Mouse (Mus musculus): Measurements from ENCODE around the gene Creb5. TPM values are rescaled to one million over a fixed set of nuclear protein-coding genes. Genes with fewer than 3 reads are reported as not detected.
A peak's percentile ranks its signal among the peaks of the same experiment; 100 is the strongest.

Gene Creb5
- polyA plus RNA-seq, 1 experiment from 2014 or later = 2.5 TPM

DNA sequence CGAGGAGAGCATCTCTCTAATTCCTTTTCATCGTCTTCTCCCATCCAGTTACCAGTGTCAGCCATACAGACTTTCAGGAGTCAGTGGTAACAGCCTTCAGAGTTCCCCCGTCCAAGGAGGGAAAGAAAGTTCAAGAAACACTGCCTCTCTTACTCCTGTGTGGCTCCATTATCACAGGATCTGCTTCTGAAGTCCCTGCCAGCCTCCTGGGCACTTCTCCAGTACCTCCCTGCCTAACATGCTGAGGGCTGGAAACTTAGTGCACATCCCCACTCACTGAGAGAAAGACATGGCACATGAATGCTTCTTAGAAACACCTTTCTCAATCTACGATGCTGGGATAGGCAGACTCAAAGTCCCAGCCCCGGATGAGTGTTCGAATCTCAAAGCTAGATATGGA, 409.9 kb downstream of the Creb5 start:
- no peaks in the 10 kb centered on the region for H3K36me3 ChIP-seq (ENCODE audit: control insufficient read depth, insufficient read depth, low read length)
- H3K9me3 ChIP-seq (replicated peaks; ENCODE audit: control insufficient read depth, low read length, poor library complexity, severe bottlenecking) = no peaks in the 10 kb centered on the region
- WGBS = 68% methylated on average over 6 of the region's 6 CpGs
- H3K9ac ChIP-seq (ENCODE audit: low read depth, low read length) = no peak overlapping the region
- no peaks in the 10 kb centered on the region for H3K27me3 ChIP-seq (ENCODE audit: control insufficient read depth, insufficient read depth, low read depth, low read length)
- no peak overlapping the region for H3K4me2 ChIP-seq (ENCODE audit: low read length)
- H3K27ac ChIP-seq (ENCODE audit: low read length) = no peak overlapping the region
- no peak for ATAC-seq
- peaks cover 8% of the 10 kb centered on the region for H3K4me1 ChIP-seq (ENCODE audit: control insufficient read depth, insufficient read depth, low read length)
- no peak overlapping the region for H3K4me3 ChIP-seq (ENCODE audit: low read depth, low read length)

DNA sequence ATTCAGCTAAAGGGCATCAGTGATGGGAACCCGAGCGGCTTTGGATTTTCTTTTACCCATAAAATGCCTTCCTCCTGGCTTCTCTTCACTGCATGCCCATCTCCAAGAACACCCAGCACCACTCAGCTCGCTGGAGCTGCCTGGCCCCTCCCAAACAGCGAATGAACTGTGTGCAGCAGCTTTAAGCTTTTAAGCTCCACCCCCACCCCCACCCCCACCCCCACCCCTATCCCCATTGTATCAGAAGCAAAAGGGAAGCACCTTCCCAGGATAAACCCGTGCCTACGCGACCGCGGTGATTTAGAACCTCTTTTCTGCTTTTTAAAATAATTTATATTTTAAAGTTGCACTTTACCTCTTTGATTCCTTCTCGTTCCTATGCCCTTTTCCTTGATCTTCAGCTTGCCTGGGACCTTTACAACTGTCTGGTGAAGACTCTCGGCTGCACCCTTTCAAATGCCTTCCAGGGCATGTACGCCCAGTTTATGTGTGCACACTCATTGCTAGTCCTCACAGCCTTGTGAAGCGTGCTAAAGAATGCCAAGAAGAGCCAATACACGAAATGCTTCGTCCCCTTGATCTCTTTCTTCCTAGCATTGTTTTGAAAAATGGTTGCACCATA, 411.2 kb downstream of the Creb5 start:
- WGBS = 3% methylated on average over 15 of the region's 15 CpGs
- Histone ChIP-seq H3K4me3 (ENCODE audit: low read depth, low read length) (peak overlapping the region; percentile 22), H3K27ac (ENCODE audit: low read length) (peak overlapping the region; percentile 42; the same call in 1 of the 2 replicates)

DNA sequence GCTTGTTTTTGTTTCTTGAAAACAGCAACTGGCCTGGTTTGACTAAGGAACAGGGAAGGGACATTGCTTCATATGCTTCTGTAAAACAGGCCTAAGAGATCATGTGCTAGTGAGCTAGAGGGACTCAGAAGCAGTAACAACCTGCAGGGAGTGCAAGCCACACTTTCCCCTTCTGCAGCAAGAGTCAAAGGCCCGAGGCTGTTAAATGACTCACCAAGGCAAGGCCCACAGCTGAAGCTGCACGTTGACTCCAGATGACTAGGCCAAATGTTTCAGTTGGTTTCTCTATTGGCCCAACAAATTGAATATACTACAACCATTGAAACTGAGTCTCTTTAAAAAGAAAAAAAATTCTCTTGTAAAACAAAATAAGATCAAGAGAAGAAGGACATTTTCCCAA, 417.4 kb downstream of the Creb5 start:
- no peaks in the 10 kb centered on the region for H3K4me1 ChIP-seq (ENCODE audit: control insufficient read depth, insufficient read depth, low read length)
- H3K9me3 ChIP-seq (replicated peaks; ENCODE audit: control insufficient read depth, low read length, poor library complexity, severe bottlenecking) = no peaks in the 10 kb centered on the region
- no peak overlapping the region for H3K4me2 ChIP-seq (ENCODE audit: low read length)
- no peak overlapping the region for H3K27ac ChIP-seq (ENCODE audit: low read length)
- ATAC-seq = no peak
- WGBS = 54% methylated on average over 2 of the region's 2 CpGs
- H3K4me3 ChIP-seq (ENCODE audit: low read depth, low read length) = no peak overlapping the region
- H3K9ac ChIP-seq (ENCODE audit: low read depth, low read length) = no peak overlapping the region
- H3K27me3 ChIP-seq (ENCODE audit: control insufficient read depth, insufficient read depth, low read depth, low read length) = no peaks in the 10 kb centered on the region
- no peaks in the 10 kb centered on the region for H3K36me3 ChIP-seq (ENCODE audit: control insufficient read depth, insufficient read depth, low read length)

More for the DNA sequence above, 411.2 kb downstream of the Creb5 start:
- H3K36me3 ChIP-seq (ENCODE audit: control insufficient read depth, insufficient read depth, low read length) = no peaks in the 10 kb centered on the region
- peaks cover 8% of the 10 kb centered on the region for H3K4me1 ChIP-seq (ENCODE audit: control insufficient read depth, insufficient read depth, low read length)
- H3K4me2 ChIP-seq (ENCODE audit: low read length) = peak overlapping the region; percentile 46
- no peak overlapping the region for H3K9ac ChIP-seq (ENCODE audit: low read depth, low read length)
- no peaks in the 10 kb centered on the region for H3K27me3 ChIP-seq (ENCODE audit: control insufficient read depth, insufficient read depth, low read depth, low read length)
- H3K9me3 ChIP-seq (replicated peaks; ENCODE audit: control insufficient read depth, low read length, poor library complexity, severe bottlenecking) = no peaks in the 10 kb centered on the region
- peak; percentile 91 for ATAC-seq

DNA sequence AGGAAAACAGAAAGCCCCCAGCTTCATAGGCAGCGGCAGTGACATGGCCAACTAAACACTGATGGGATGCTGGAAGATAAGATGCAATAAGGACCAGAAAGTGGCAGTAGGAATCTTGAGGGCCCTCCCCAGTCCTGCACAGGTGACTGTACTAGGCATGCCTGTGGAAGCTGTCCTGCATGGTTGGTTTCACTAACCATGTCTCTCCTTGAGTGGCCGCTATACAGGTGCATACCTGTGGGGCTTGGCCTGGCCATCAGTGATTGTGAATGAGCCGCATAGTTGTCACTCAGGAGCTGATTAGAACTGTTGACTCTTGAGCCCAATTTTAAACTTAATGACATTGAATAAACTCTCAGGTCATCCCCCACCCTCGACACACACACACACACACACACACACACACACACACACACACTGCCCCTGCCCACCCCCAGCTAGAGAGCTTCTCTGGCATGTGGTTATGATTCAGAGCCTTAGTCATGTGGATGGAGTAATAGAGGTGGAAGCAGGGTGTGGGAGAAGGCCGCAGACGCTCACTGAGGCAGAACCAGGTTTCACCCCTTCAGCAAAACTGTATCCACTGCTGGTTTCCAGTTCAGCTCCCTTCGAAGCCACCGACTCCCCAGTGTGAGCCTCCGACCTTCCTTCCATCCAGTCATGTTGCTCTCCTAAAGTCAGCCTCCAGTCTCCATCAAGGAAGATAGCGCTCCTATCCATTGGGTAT, 419.7 kb downstream of the Creb5 start:
- H3K36me3 ChIP-seq (ENCODE audit: control insufficient read depth, insufficient read depth, low read length) = no peaks in the 10 kb centered on the region
- no peaks in the 10 kb centered on the region for H3K9me3 ChIP-seq (replicated peaks; ENCODE audit: control insufficient read depth, low read length, poor library complexity, severe bottlenecking)
- H3K4me3 ChIP-seq (ENCODE audit: low read depth, low read length) = no peak overlapping the region
- no peaks in the 10 kb centered on the region for H3K27me3 ChIP-seq (ENCODE audit: control insufficient read depth, insufficient read depth, low read depth, low read length)
- 93% methylated on average over 10 of the region's 10 CpGs for WGBS
- ATAC-seq = no peak
- no peaks in the 10 kb centered on the region for H3K4me1 ChIP-seq (ENCODE audit: control insufficient read depth, insufficient read depth, low read length)
- H3K4me2 ChIP-seq (ENCODE audit: low read length) = no peak overlapping the region
- no peak overlapping the region for H3K9ac ChIP-seq (ENCODE audit: low read depth, low read length)
- H3K27ac ChIP-seq (ENCODE audit: low read length) = no peak overlapping the region

DNA sequence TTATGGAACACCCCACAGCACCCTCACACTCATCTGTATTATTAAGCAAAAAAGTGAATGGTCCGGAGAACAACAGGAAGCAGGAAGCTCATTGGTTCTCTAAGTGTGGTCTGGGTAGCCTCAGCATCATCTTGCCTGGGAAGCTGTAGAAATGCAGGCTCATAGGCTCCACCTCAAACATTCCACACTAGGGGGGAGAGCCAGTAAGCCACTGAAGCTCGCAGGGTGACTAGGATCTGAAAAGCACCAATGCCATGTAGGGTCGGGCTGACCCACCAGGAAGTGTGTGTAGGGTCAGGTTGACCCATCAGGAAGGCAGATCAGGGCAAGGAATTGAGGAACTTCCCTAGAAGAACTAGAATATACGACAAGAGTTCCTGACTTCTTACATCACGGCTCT, 420.7 kb downstream of the Creb5 start:
- H3K27me3 ChIP-seq (ENCODE audit: control insufficient read depth, insufficient read depth, low read depth, low read length) = no peaks in the 10 kb centered on the region
- H3K4me2 ChIP-seq (ENCODE audit: low read length) = no peak overlapping the region
- H3K27ac ChIP-seq (ENCODE audit: low read length) = no peak overlapping the region
- no peak for ATAC-seq
- WGBS = 76% methylated on average over 5 of the region's 5 CpGs
- no peaks in the 10 kb centered on the region for H3K36me3 ChIP-seq (ENCODE audit: control insufficient read depth, insufficient read depth, low read length)
- H3K4me1 ChIP-seq (ENCODE audit: control insufficient read depth, insufficient read depth, low read length) = no peaks in the 10 kb centered on the region
- H3K4me3 ChIP-seq (ENCODE audit: low read depth, low read length) = no peak overlapping the region
- H3K9me3 ChIP-seq (replicated peaks; ENCODE audit: control insufficient read depth, low read length, poor library complexity, severe bottlenecking) = no peaks in the 10 kb centered on the region
- no peak overlapping the region for H3K9ac ChIP-seq (ENCODE audit: low read depth, low read length)

DNA sequence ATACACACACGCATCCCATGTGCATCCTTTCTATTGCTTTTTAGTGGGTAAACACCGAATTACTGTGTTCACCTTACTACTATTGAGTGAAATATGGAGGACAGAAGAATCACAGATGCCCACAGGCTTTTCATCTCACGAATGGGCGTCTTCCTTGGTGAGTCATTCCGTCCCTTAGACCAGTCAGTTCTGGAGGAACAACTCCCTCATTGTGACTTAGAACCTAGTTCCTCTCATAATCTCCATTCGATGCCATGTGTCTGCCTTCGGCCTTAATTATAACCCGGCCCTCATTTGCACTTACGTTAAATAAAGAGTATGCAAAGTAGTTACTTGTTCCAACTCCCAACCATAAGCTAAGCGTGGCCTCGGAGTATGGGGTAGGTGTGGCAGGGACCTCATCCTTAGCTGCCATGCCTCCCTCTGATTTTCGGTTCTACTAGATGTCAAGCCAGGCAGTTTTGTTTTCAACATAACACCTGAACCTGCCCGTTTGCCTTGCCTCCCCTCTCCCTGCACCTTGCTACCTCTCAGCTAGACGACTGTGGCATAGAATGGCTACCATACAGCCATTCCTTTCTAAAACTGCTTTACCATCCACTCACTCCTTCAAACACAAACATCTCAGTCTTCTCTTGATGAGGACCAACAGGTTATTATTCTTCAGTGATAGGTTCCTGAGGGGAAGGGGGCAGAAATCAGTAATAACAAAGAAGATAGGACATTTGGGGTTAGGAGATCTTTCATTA, 422.8 kb downstream of the Creb5 start:
- Histone ChIP-seq H3K4me1 (ENCODE audit: control insufficient read depth, insufficient read depth, low read length) (no peaks in the 10 kb centered on the region), H3K27me3 (ENCODE audit: control insufficient read depth, insufficient read depth, low read depth, low read length) (no peaks in the 10 kb centered on the region), H3K27ac (ENCODE audit: low read length) (no peak overlapping the region), H3K4me2 (ENCODE audit: low read length) (no peak overlapping the region), H3K4me3 (ENCODE audit: low read depth, low read length) (no peak overlapping the region), H3K36me3 (ENCODE audit: control insufficient read depth, insufficient read depth, low read length) (no peaks in the 10 kb centered on the region), H3K9ac (ENCODE audit: low read depth, low read length) (no peak overlapping the region), H3K9me3 (replicated peaks; ENCODE audit: control insufficient read depth, low read length, poor library complexity, severe bottlenecking) (no peaks in the 10 kb centered on the region)
- WGBS = 88% methylated on average over 14 of the region's 14 CpGs
- ATAC-seq = no peak

DNA sequence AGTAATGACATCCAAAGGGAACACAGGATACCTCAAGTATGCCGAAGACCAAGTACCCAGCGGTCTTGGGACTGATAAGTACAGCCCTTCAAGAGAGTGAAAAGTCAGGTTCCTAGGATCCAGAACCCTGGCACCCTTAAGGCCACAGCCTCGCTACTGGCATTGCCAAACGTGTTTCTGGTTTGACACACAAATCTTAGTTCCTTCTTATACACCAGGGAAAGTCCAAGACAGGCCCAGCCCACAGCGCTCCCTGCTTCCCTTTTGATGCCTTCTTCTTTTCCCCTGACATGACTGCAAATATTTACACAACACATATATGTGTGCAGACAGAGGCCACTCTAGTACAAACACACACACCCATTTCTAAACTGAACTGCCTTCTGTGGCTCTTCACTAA, 423.5 kb downstream of the Creb5 start:
- ATAC-seq = no peak
- Histone ChIP-seq H3K4me2 (ENCODE audit: low read length) (no peak overlapping the region), H3K4me1 (ENCODE audit: control insufficient read depth, insufficient read depth, low read length) (no peaks in the 10 kb centered on the region), H3K27ac (ENCODE audit: low read length) (no peak overlapping the region), H3K27me3 (ENCODE audit: control insufficient read depth, insufficient read depth, low read depth, low read length) (no peaks in the 10 kb centered on the region), H3K4me3 (ENCODE audit: low read depth, low read length) (no peak overlapping the region), H3K9me3 (replicated peaks; ENCODE audit: control insufficient read depth, low read length, poor library complexity, severe bottlenecking) (no peaks in the 10 kb centered on the region), H3K36me3 (ENCODE audit: control insufficient read depth, insufficient read depth, low read length) (no peaks in the 10 kb centered on the region), H3K9ac (ENCODE audit: low read depth, low read length) (no peak overlapping the region)
- WGBS = 84% methylated on average over 5 of the region's 5 CpGs

DNA sequence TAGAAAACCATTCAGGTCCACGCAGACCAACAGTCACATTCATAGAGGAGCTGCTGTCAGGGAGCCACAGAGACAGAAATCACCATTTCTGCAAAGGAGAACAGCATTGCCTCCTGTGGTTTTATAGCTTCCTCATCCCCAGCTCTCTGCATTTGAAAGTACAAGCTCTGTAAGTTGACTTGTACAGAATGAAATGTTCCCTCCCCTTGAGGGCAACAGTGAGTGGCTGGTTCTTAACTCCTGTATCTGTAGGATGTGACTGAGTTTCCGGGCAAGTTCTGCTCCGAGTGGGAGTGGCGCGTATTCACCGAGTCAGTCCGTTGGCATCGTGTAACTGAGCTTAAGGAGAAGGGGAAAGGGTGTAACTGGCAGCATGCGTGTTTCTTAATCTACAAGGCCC, 426.1 kb downstream of the Creb5 start:
- no peaks in the 10 kb centered on the region for H3K4me1 ChIP-seq (ENCODE audit: control insufficient read depth, insufficient read depth, low read length)
- no peaks in the 10 kb centered on the region for H3K9me3 ChIP-seq (replicated peaks; ENCODE audit: control insufficient read depth, low read length, poor library complexity, severe bottlenecking)
- no peaks in the 10 kb centered on the region for H3K36me3 ChIP-seq (ENCODE audit: control insufficient read depth, insufficient read depth, low read length)
- no peak overlapping the region for H3K27ac ChIP-seq (ENCODE audit: low read length)
- no peak overlapping the region for H3K4me3 ChIP-seq (ENCODE audit: low read depth, low read length)
- no peak overlapping the region for H3K4me2 ChIP-seq (ENCODE audit: low read length)
- no peak for ATAC-seq
- no peaks in the 10 kb centered on the region for H3K27me3 ChIP-seq (ENCODE audit: control insufficient read depth, insufficient read depth, low read depth, low read length)
- 85% methylated on average over 9 of the region's 9 CpGs for WGBS
- no peak overlapping the region for H3K9ac ChIP-seq (ENCODE audit: low read depth, low read length)

DNA sequence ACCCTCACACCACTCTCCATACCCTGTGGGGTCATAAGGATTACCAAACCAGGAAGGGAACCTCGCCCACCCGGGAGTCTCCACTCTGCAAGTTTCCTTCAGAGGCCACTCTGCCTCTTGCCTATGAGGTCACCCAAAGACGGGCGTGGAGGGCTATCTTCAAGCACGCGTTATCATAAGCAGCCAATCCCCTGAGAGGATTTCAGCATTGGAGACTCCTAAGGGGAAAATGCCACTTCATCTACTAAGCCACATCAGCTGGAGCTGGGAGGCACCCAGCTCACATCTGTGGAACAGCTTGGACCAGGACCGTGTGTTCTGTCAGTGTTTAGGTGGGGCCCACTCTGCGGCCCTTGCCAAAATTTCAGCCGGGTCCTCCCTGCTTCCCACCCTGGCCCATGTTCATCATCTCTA, 427.8 kb downstream of the Creb5 start:
- Histone ChIP-seq H3K4me1 (ENCODE audit: control insufficient read depth, insufficient read depth, low read length) (no peaks in the 10 kb centered on the region), H3K4me2 (ENCODE audit: low read length) (no peak overlapping the region), H3K4me3 (ENCODE audit: low read depth, low read length) (no peak overlapping the region), H3K36me3 (ENCODE audit: control insufficient read depth, insufficient read depth, low read length) (no peaks in the 10 kb centered on the region), H3K9me3 (replicated peaks; ENCODE audit: control insufficient read depth, low read length, poor library complexity, severe bottlenecking) (no peaks in the 10 kb centered on the region), H3K27me3 (ENCODE audit: control insufficient read depth, insufficient read depth, low read depth, low read length) (no peaks in the 10 kb centered on the region), H3K9ac (ENCODE audit: low read depth, low read length) (no peak overlapping the region), H3K27ac (ENCODE audit: low read length) (no peak overlapping the region)
- WGBS = 92% methylated on average over 9 of the region's 9 CpGs
- no peak for ATAC-seq

Data from midbrain, embryonic 16.5 days (tissue).